Mouse (Mus musculus) embryonic facial prominence, embryonic 11.5 days (tissue): ENCODE measurements at regions not wholly inside any gene's neighbourhood (a gene's known extent, or its start where the extent isn't known, plus 50 kb on each side); places are given as distances from the start of the nearest gene placed in this dataset.

Experiments used
- ATAC-seq: fragments of 200-750 bp; cut with Nextera tagmentation; replicated peaks from 2 replicates; pipeline ENCODE4 v1.8.0; 2017; ENCODE audit warnings: low read depth; ENCODE audit not compliant: insufficient number of reproducible peaks, low FRiP score, low TSS enrichment
- DNase-seq: peaks from one replicate; pipeline ENCODE4 v3.0.0-alpha.2; 2015; ENCODE audit warnings: low spot score
- H3K27ac ChIP-seq: fragments of 300-500 bp; sonication (generic); replicated peaks from 2 replicates; pipeline ENCODE4 v1.5.1; 2014; ENCODE audit warnings: mild to moderate bottlenecking, low read depth, low read length, control low read depth
- H3K27me3 ChIP-seq: fragments of 300-500 bp; sonication (generic); 2 replicates; pipeline ENCODE4 v1.6.1; 2014; ENCODE audit warnings: mild to moderate bottlenecking, low read length, moderate library complexity, mixed read lengths; ENCODE audit not compliant: control insufficient read depth, insufficient read depth
- H3K36me3 ChIP-seq: fragments of 300-500 bp; sonication (generic); replicated peaks from 2 replicates; pipeline ENCODE4 v1.6.1; 2014; ENCODE audit warnings: low read depth, mild to moderate bottlenecking, low read length, moderate library complexity, mixed read lengths; ENCODE audit not compliant: control insufficient read depth, insufficient read depth
- H3K4me1 ChIP-seq: fragments of 300-500 bp; sonication (generic); 2 replicates; pipeline ENCODE4 v1.6.1; 2014; ENCODE audit warnings: low read length, mixed read lengths; ENCODE audit not compliant: control insufficient read depth, insufficient read depth
- H3K4me2 ChIP-seq: fragments of 300-500 bp; sonication (generic); 2 replicates; pipeline ENCODE4 v1.6.1; 2014; ENCODE audit warnings: low read depth, mild to moderate bottlenecking, control low read depth, low read length, moderate library complexity
- H3K4me3 ChIP-seq: fragments of 300-500 bp; sonication (generic); 2 replicates; pipeline ENCODE4 v1.5.1; 2014; ENCODE audit warnings: low read depth, low read length, control low read depth
- H3K9ac ChIP-seq: fragments of 300-500 bp; sonication (generic); replicated peaks from 2 replicates; pipeline ENCODE4 v1.6.1; 2014; ENCODE audit warnings: mild to moderate bottlenecking, control low read depth, low read length
- H3K9me3 ChIP-seq: fragments of 300-500 bp; sonication (generic); replicated peaks from 2 replicates; pipeline ENCODE4 v1.6.1; 2016; ENCODE audit warnings: mild to moderate bottlenecking, low read length, inconsistent platforms, mixed read lengths; ENCODE audit not compliant: control insufficient read depth
- WGBS: fragments of 180-500 bp; shearing (Covaris S2); extraction: QIAGEN DNeasy Blood & Tissue Kit; methylation state at CpG from one replicate; pipeline ENCODE4 v1.1.7; 2014; 5-methylcytosine and 5-hydroxymethylcytosine counted together

DNA sequence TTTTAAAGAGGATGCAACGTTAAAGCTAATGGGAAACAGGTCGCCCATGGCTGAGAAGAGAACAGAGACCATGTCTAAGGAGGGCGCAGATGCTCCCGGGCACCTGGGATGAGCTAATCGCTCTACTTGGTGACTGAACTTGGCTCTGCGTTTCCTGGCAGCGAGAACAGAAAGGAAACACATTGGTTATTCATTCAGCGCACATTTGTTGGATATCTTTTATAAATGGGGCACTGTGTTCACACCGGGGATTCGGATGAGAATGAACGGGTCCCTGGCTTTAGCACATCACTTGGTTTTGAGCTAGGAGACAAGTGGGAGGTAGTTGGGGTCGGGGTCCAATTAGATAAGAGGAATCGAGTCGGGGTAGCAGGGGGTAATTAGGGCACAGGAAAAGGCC, 159.7 kb downstream of the Phlda1 start:
- no peak overlapping the region for H3K4me3 ChIP-seq
- no peaks in the 10 kb centered on the region for H3K36me3 ChIP-seq
- no peak overlapping the region for H3K27ac ChIP-seq
- H3K4me2 ChIP-seq = no peak overlapping the region
- ATAC-seq = no peak
- no peak for DNase-seq
- H3K9ac ChIP-seq = no peak overlapping the region
- no peaks in the 10 kb centered on the region for H3K27me3 ChIP-seq
- no peaks in the 10 kb centered on the region for H3K4me1 ChIP-seq
- no peaks in the 10 kb centered on the region for H3K9me3 ChIP-seq
- WGBS = 81% methylated on average over 14 of the region's 14 CpGs

DNA sequence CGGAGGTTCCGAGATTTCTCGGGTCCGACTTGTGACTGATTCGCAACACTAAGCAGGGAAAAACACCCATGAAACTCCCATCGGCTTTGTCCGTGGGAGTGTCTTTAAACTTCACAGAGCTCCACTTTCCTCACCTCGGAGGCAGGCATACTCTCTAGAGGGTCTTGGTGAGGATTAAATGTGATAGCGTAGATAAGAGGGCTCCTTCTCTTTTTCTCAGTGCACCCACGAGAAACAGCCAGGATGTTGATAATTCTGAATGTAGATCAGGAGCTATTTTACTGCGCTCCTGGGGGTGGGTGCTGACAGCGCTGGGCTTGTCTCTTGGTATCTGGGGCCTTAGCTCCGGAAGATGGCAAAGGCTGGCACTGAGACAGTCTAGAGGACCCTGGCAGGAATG, 160.9 kb downstream of the Phlda1 start:
- H3K27ac ChIP-seq = no peak overlapping the region
- ATAC-seq (no peak), DNase-seq (no peak)
- no peaks in the 10 kb centered on the region for H3K27me3 ChIP-seq
- H3K4me3 ChIP-seq = no peak overlapping the region
- no peak overlapping the region for H3K4me2 ChIP-seq
- 84% methylated on average over 13 of the region's 13 CpGs for WGBS
- no peaks in the 10 kb centered on the region for H3K36me3 ChIP-seq
- no peak overlapping the region for H3K9ac ChIP-seq
- no peaks in the 10 kb centered on the region for H3K9me3 ChIP-seq
- no peaks in the 10 kb centered on the region for H3K4me1 ChIP-seq

GRCm38 (mm10) chr10:111668639-111669038, 162.6 kb downstream of the Phlda1 start:
- WGBS = 100% methylated on average over 1 of the region's 1 CpGs
- H3K4me2 ChIP-seq = no peak overlapping the region
- DNase-seq (no peak), ATAC-seq (no peak)
- H3K9me3 ChIP-seq = no peaks in the 10 kb centered on the region
- no peak overlapping the region for H3K27ac ChIP-seq
- no peak overlapping the region for H3K9ac ChIP-seq
- H3K4me1 ChIP-seq = no peaks in the 10 kb centered on the region
- no peaks in the 10 kb centered on the region for H3K27me3 ChIP-seq
- H3K4me3 ChIP-seq = no peak overlapping the region
- H3K36me3 ChIP-seq = no peaks in the 10 kb centered on the region

DNA sequence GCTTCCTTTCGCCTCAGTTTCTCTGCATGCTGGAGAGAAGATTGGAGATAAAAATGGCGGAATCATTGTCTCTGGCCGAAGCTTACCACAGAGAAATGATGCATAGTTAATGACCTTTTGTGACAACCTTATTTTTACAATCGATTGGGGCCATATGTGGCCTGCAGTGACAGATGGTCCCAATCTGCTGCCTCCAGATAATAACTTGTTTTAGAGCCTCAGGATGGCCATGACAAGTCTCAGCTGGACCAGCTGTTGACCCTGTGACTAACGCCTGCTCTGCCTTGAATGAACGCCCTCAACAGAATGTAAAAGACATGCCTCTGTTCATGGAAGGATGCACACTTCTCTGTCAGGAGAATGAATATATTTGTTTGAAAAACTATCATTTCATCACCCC, 163.6 kb downstream of the Phlda1 start:
- H3K9me3 ChIP-seq = no peaks in the 10 kb centered on the region
- peaks cover 3% of the 10 kb centered on the region; the same call in 1 of the 2 replicates for H3K4me1 ChIP-seq
- WGBS = 39% methylated on average over 6 of the region's 6 CpGs
- DNase-seq (no peak), ATAC-seq (no peak)
- no peaks in the 10 kb centered on the region for H3K27me3 ChIP-seq
- H3K4me3 ChIP-seq = no peak overlapping the region
- H3K9ac ChIP-seq = no peak overlapping the region
- no peaks in the 10 kb centered on the region for H3K36me3 ChIP-seq
- H3K27ac ChIP-seq = no peak overlapping the region
- no peak overlapping the region for H3K4me2 ChIP-seq

DNA sequence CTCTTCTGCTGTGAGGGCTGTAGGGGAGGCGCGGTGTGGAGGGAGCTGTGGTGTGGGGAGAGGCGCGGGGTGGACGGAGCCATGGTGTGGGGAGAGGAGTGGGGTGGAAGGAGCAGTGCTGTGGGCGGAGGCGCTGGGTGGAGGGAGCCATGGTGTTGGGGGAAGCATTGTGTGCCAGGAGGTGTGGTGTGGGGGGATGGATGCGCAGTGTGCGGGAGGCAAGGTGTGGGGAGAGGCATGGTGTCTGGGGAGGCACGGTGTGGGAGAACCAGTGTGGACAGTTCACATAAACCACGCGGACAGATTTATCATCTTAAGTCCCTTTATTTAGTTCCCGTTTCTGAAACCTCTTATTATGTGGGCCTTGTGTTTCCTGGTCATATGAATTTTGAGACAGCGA, 164.6 kb downstream of the Phlda1 start:
- no peak overlapping the region for H3K4me2 ChIP-seq
- ATAC-seq = no peak
- 80% methylated on average over 13 of the region's 14 CpGs for WGBS
- no peak overlapping the region for H3K9ac ChIP-seq
- H3K4me1 ChIP-seq = peaks cover 3% of the 10 kb centered on the region; the same call in 1 of the 2 replicates
- H3K9me3 ChIP-seq = no peaks in the 10 kb centered on the region
- H3K4me3 ChIP-seq = no peak overlapping the region
- no peak overlapping the region for H3K27ac ChIP-seq
- no peaks in the 10 kb centered on the region for H3K27me3 ChIP-seq
- DNase-seq = no peak
- H3K36me3 ChIP-seq = no peaks in the 10 kb centered on the region

GRCm38 (mm10) chr10:111672454-111673316, 166.6 kb downstream of the Phlda1 start:
- H3K27ac ChIP-seq = no peak overlapping the region
- ATAC-seq = peak; percentile 74
- WGBS = 19% methylated on average over 12 of the region's 12 CpGs
- H3K27me3 ChIP-seq = no peaks in the 10 kb centered on the region
- H3K4me2 ChIP-seq = no peak overlapping the region
- peaks cover 3% of the 10 kb centered on the region; the same call in 1 of the 2 replicates for H3K4me1 ChIP-seq
- no peak overlapping the region for H3K4me3 ChIP-seq
- H3K9me3 ChIP-seq = no peaks in the 10 kb centered on the region
- no peak overlapping the region for H3K9ac ChIP-seq
- peak; percentile 86 for DNase-seq
- H3K36me3 ChIP-seq = no peaks in the 10 kb centered on the region

DNA sequence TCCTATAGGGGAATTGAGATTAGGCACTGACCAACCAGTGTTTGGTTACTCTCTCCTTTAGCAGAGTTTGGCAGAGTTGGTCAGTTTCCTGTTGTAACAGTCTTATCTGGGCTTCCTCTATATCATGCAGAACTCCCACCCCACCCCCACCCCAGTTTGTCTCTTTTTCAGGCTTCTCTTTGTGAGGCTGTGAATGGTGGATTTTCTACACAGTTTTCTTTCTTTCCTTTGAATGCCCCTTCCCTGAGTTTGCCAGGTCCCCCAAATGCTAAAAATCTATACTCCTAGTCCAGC, 167.2 kb downstream of the Phlda1 start:
- H3K4me3 ChIP-seq = no peak overlapping the region
- H3K9ac ChIP-seq = no peak overlapping the region
- DNase-seq (no peak), ATAC-seq (no peak)
- H3K27ac ChIP-seq = no peak overlapping the region
- no peaks in the 10 kb centered on the region for H3K36me3 ChIP-seq
- H3K27me3 ChIP-seq = no peaks in the 10 kb centered on the region
- peaks cover 3% of the 10 kb centered on the region; the same call in 1 of the 2 replicates for H3K4me1 ChIP-seq
- no peak overlapping the region for H3K4me2 ChIP-seq
- H3K9me3 ChIP-seq = no peaks in the 10 kb centered on the region

DNA sequence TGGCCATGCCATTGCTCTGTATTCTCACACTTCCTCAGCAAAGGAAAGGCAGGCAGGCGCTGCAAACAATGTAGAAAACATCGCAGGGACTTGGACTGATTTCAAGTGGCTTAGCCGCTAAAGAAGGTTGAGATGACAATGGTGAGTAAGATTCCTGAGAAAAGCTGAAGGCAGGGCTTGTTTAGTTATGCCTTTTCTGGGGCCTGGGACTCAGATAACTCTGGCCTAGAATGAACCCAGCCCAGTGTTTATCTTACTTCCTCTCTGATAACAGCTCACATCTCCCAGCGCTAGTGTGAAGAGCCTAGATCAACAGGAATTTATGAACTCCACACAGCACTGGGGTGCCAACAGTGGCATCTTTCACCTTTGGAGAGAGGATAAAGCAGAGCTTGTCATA, 170.2 kb downstream of the Phlda1 start:
- no peak for DNase-seq
- 67% methylated on average over 4 of the region's 4 CpGs for WGBS

More for the DNA sequence above, 170.2 kb downstream of the Phlda1 start:
- Histone ChIP-seq H3K9me3 (no peaks in the 10 kb centered on the region), H3K4me1 (peaks cover 3% of the 10 kb centered on the region; the same call in 1 of the 2 replicates), H3K27ac (no peak overlapping the region), H3K27me3 (no peaks in the 10 kb centered on the region), H3K36me3 (no peaks in the 10 kb centered on the region), H3K9ac (no peak overlapping the region), H3K4me2 (no peak overlapping the region), H3K4me3 (no peak overlapping the region)
- ATAC-seq = no peak
